Mouse (Mus musculus) hindbrain, postnatal 0 days (tissue): ENCODE measurements around the gene Ubap1l. TPM values are rescaled to one million over a fixed set of nuclear protein-coding genes. Genes with fewer than 3 reads are reported as not detected.
A peak's percentile ranks its signal among the peaks of the same experiment; 100 is the strongest.

ENCODE experiments used
- ATAC-seq: fragments of 200-750 bp; cut with Nextera tagmentation; 2 replicates; pipeline ENCODE4 v1.8.0; 2017; ENCODE audit warnings: mild to moderate bottlenecking, moderate TSS enrichment, moderate library complexity
- DNase-seq: peaks from one replicate; pipeline ENCODE4 v3.0.0-alpha.2; 2015; ENCODE audit warnings: low spot score
- H3K27ac ChIP-seq: fragments of 300-500 bp; sonication (generic); 2 replicates; pipeline ENCODE4 v1.5.1; 2014; ENCODE audit warnings: mild to moderate bottlenecking
- H3K27me3 ChIP-seq: fragments of 300-500 bp; sonication (generic); 2 replicates; pipeline ENCODE4 v1.6.1; 2014; ENCODE audit warnings: low read length, mixed read lengths; ENCODE audit not compliant: insufficient read depth
- H3K36me3 ChIP-seq: fragments of 300-500 bp; sonication (generic); 2 replicates; pipeline ENCODE4 v1.6.1; 2014; ENCODE audit warnings: low read length, mixed read lengths; ENCODE audit not compliant: insufficient read depth
- H3K4me1 ChIP-seq: fragments of 300-500 bp; sonication (generic); 2 replicates; pipeline ENCODE4 v1.6.1; 2014; ENCODE audit warnings: antibody characterized with exemption, low read length, mixed read lengths; ENCODE audit not compliant: insufficient read depth
- H3K4me2 ChIP-seq: fragments of 300-500 bp; sonication (generic); 2 replicates; pipeline ENCODE4 v1.6.1; 2014; ENCODE audit warnings: low read depth, mild to moderate bottlenecking, low read length, moderate library complexity, mixed read lengths
- H3K4me3 ChIP-seq: fragments of 300-500 bp; sonication (generic); 2 replicates; pipeline ENCODE4 v1.5.1; 2014; ENCODE audit warnings: low read length
- H3K9ac ChIP-seq: fragments of 300-500 bp; sonication (generic); replicated peaks from 2 replicates; pipeline ENCODE4 v1.6.1; 2014; ENCODE audit warnings: mild to moderate bottlenecking, low read length, moderate library complexity, mixed read lengths
- H3K9me3 ChIP-seq: fragments of 300-500 bp; sonication (generic); 2 replicates; pipeline ENCODE4 v1.6.1; 2016; ENCODE audit warnings: low read length, mixed read lengths
- CTCF ChIP-seq: IDR thresholded peaks from 2 replicates; pipeline ENCODE4 v1.5.1; 2016; ENCODE audit warnings: antibody characterized with exemption, control low read depth, low read depth
- WGBS: fragments of 180-500 bp; shearing (Covaris S2); extraction: QIAGEN DNeasy Blood & Tissue Kit; methylation state at CpG from one replicate; pipeline ENCODE4 v1.1.7; 2014; 5-methylcytosine and 5-hydroxymethylcytosine counted together
- polyA plus RNA-seq: library from polyadenylated mRNA; unstranded; fragments of >200 nt; fragmentation: Nextera tagmentation; extraction: Ambion mirVana; gene quantifications from 2 replicates; pipeline ENCODE4 v1.2.1, GENCODE M21; 2015
- total RNA-seq: library from RNA; depleted of rRNA; stranded (reverse); fragments of >200 nt; gene quantifications from 2 replicates; pipeline ENCODE4 v1.2.3, GENCODE M21; 2014

Gene Ubap1l
- total and polyA plus RNA-seq, 2 experiments from 2014 or later = 2.4 to 8.6 TPM

GRCm38 (mm10) chr9:65382751-65383097 is 21.9 kb downstream of the Ubap1l start:
- TF ChIP-seq CTCF = no peak
- Histone ChIP-seq H3K4me1 (no peaks in the 10 kb centered on the region), H3K27ac (no peak overlapping the region), H3K9ac (no peak overlapping the region), H3K9me3 (no peaks in the 10 kb centered on the region), H3K4me3 (no peak overlapping the region), H3K36me3 (no peaks in the 10 kb centered on the region), H3K4me2 (no peak overlapping the region), H3K27me3 (no peaks in the 10 kb centered on the region)
- 62% methylated on average over 3 of the region's 3 CpGs for WGBS
- DNase-seq (no peak), ATAC-seq (no peak)

GRCm38 (mm10) chr9:65384276-65384675 is 23.4 kb downstream of the Ubap1l start:
- Histone ChIP-seq H3K27me3 (no peaks in the 10 kb centered on the region), H3K9me3 (no peaks in the 10 kb centered on the region), H3K9ac (no peak overlapping the region), H3K4me2 (no peak overlapping the region), H3K4me1 (no peaks in the 10 kb centered on the region), H3K4me3 (no peak overlapping the region), H3K27ac (no peak overlapping the region), H3K36me3 (no peaks in the 10 kb centered on the region)
- DNase-seq (no peak), ATAC-seq (no peak)
- TF ChIP-seq CTCF = no peak
- 39% methylated on average over 3 of the region's 3 CpGs for WGBS

GRCm38 (mm10) chr9:65386373-65387140 is 25.7 kb downstream of the Ubap1l start:
- H3K27me3 ChIP-seq = peaks cover 16% of the 10 kb centered on the region
- H3K36me3 ChIP-seq = no peaks in the 10 kb centered on the region
- no peak overlapping the region for H3K4me3 ChIP-seq
- H3K9me3 ChIP-seq = no peaks in the 10 kb centered on the region
- DNase-seq = peak; percentile 23
- no peak overlapping the region for H3K9ac ChIP-seq
- WGBS = 37% methylated on average over 8 of the region's 8 CpGs
- H3K4me2 ChIP-seq = no peak overlapping the region
- no peak for ATAC-seq
- TF ChIP-seq CTCF = peak; percentile 54
- no peak overlapping the region for H3K27ac ChIP-seq
- no peaks in the 10 kb centered on the region; the same call in 1 of the 2 replicates for H3K4me1 ChIP-seq

- Histone ChIP-seq H3K36me3 (no peaks in the 10 kb centered on the region), H3K4me2 (peak overlapping the region; percentile 51)
Measured at GRCm38 (mm10) chr9:65390752-65391612, 30.1 kb downstream of the Ubap1l start.

GRCm38 (mm10) chr9:65391613-65391964 is 30.7 kb downstream of the Ubap1l start, which contains the start of gene Kbtbd13:
Kbtbd13 (minus strand) TSS chr9:65391652.
- WGBS = 42% methylated on average over 8 of the region's 8 CpGs
- ATAC-seq (no peak), DNase-seq (no peak)
- peak within 1 kb of the TSS; percentile 37 for H3K4me3 ChIP-seq
- H3K4me1 ChIP-seq = no peaks in the 10 kb centered on the region; the same call in 1 of the 2 replicates
- H3K27ac ChIP-seq = no peak within 1 kb of the TSS
- no peak for TF ChIP-seq CTCF
- H3K9ac ChIP-seq = peak within 1 kb of the TSS; percentile 28; the same call in 1 of the 2 replicates
- peaks cover 30% of the 10 kb centered on the region for H3K27me3 ChIP-seq
- H3K4me2 ChIP-seq = peak within 1 kb of the TSS; percentile 51
- H3K36me3 ChIP-seq = no peaks in the 10 kb centered on the region
- H3K9me3 ChIP-seq = no peaks in the 10 kb centered on the region

More at GRCm38 (mm10) chr9:65390752-65391612, 30.1 kb downstream of the Ubap1l start:
- Histone ChIP-seq H3K9ac (peak overlapping the region; percentile 28; the same call in 1 of the 2 replicates), H3K27me3 (peaks cover 30% of the 10 kb centered on the region), H3K4me3 (peak overlapping the region; percentile 37), H3K9me3 (no peaks in the 10 kb centered on the region), H3K4me1 (no peaks in the 10 kb centered on the region; the same call in 1 of the 2 replicates), H3K27ac (no peak overlapping the region)
- 18% methylated on average over 87 of the region's 96 CpGs for WGBS
- peak; percentile 65 for ATAC-seq
- peak; percentile 49 for DNase-seq
- no peak for TF ChIP-seq CTCF

GRCm38 (mm10) chr9:65392638-65393364 is 32.0 kb downstream of the Ubap1l start:
- peak; percentile 84 for TF ChIP-seq CTCF
- Histone ChIP-seq H3K9ac (no peak overlapping the region), H3K27me3 (peaks cover 30% of the 10 kb centered on the region), H3K4me2 (no peak overlapping the region), H3K9me3 (no peaks in the 10 kb centered on the region), H3K27ac (no peak overlapping the region), H3K4me3 (no peak overlapping the region), H3K4me1 (no peaks in the 10 kb centered on the region; the same call in 1 of the 2 replicates), H3K36me3 (no peaks in the 10 kb centered on the region)
- DNase-seq (peak; percentile 67), ATAC-seq (no peak)
- WGBS = 31% methylated on average over 6 of the region's 6 CpGs
